Mouse (Mus musculus) erythroblast, embryonic 14.5 days (primary cell): ENCODE results near the gene Ubc. TPM values are rescaled to one million over a fixed set of nuclear protein-coding genes. Genes with fewer than 3 reads are reported as not detected.

Source experiments
- H3K27me3 ChIP-seq: 2 replicates; pipeline ENCODE4 v1.6.1; 2012; ENCODE audit warnings: inconsistent platforms; ENCODE audit not compliant: control insufficient read depth
- H3K36me3 ChIP-seq: 2 replicates; pipeline ENCODE4 v1.6.1; 2012; ENCODE audit warnings: mild to moderate bottlenecking, inconsistent platforms; ENCODE audit not compliant: control insufficient read depth
- H3K4me1 ChIP-seq: 2 replicates; pipeline ENCODE4 v1.6.1; 2012; ENCODE audit warnings: inconsistent platforms; ENCODE audit not compliant: control insufficient read depth
- H3K4me3 ChIP-seq: replicated peaks from 2 replicates; pipeline ENCODE3; 2012; ENCODE audit warnings: moderate library complexity, mild to moderate bottlenecking, inconsistent platforms
- H3K9me3 ChIP-seq: 2 replicates; pipeline ENCODE4 v1.6.1; 2012; ENCODE audit warnings: low read length, inconsistent platforms, mixed read lengths; ENCODE audit not compliant: control insufficient read depth
- GATA1 ChIP-seq: IDR thresholded peaks from 2 replicates; pipeline ENCODE4 v1.6.1; 2012; ENCODE audit warnings: low read length, inconsistent platforms, mixed read lengths
- TAL1 ChIP-seq: IDR thresholded peaks from 3 replicates; pipeline ENCODE4 v1.6.1; 2012; ENCODE audit warnings: low read length, inconsistent platforms, mixed read lengths
- polyA plus RNA-seq: library from polyadenylated mRNA; stranded (reverse); fragments of >175 nt; gene quantifications from 2 replicates; pipeline ENCODE4 v1.2.3, GENCODE M21; 2012

Ubc gene
- polyA plus RNA-seq, 1 experiment: 17.4 TPM

DNA sequence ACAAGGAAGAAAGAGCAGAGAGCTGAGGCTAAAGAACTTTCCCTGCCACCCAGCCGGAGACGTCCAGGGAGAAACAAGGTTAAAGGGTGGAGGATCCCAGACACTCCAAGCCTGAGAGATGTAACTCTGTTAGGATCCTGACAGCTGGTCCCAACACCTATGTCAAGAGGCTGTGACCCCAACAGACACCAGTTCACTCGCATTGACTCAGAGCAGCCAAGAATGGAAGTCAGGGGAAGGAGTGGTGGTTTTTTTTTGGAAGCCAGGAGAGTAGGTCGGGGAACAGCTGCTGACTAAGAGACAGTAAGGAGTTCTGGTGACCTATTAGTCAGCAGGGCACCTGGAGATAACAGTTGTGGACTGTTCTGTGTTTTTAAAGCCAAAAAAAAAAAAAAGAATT is 18.0 kb downstream of the Ubc start:
- H3K27me3 ChIP-seq: no peaks in the 10 kb centered on the region
- TF ChIP-seq TAL1: no peak
- TF ChIP-seq GATA1: no peak
- no peaks in the 10 kb centered on the region for H3K4me1 ChIP-seq

DNA sequence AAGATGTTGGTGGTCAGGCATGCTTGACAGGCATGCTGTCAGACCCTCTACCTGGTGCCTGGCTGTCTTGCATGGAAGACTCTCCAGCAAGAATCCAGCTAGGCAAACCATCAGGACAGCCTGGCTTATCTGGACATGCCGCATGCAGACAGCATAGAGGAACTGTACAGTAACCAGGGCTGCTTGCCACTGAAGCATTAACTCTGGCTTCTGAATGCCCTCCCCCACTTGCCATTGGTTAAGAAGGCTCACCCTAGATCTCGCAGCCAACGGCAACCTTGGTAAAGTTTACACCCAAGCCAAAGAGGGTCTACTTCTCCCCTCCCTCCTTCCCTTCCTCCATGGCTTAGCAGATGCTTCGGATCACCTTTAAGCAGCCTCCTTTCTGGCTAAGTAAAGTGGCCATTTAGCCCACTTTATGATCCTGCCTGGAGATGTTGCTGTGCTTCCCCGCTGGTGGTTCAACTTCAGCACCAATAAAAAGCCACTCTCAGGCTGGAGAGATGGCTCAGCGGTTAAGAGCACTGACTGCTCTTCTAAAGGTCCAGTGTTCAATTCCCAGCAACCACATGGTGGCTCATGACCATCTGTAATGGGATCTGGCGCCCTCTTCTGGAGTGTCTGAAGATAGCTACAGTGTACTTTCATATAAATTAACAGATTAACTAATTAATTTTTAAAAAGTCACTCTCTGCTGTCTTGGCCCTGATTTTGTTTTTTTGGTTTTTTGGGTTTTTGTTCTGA is 18.9 kb downstream of the Ubc start:
- Histone ChIP-seq H3K27me3 (no peaks in the 10 kb centered on the region), H3K4me3 (no peak overlapping the region), H3K4me1 (no peaks in the 10 kb centered on the region), H3K36me3 (no peaks in the 10 kb centered on the region), H3K9me3 (peaks cover 9% of the 10 kb centered on the region)
- TF ChIP-seq GATA1 (no peak), TAL1 (no peak)

More for the DNA sequence above, 18.0 kb downstream of the Ubc start:
- peaks cover 9% of the 10 kb centered on the region for H3K9me3 ChIP-seq
- no peak overlapping the region for H3K4me3 ChIP-seq
- H3K36me3 ChIP-seq: no peaks in the 10 kb centered on the region

DNA sequence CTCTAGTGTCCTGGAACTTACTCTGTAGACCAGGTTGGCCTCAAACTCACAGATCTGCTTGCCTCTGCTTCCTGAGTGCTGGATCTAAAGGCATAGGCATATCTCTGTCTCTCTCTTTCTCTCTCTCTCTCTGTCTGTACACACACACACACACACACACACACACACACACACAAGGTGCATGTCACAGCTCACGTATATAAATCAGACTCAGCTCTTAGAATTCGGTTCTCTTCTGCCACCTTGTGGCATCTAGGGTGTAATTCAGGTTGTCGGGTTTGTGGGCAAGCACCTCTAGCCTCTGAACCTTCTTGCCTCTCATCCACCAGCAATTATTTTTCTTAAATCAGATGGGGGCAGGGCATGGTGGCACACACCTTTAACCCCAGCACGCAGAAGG is 21.4 kb downstream of the Ubc start:
- TF ChIP-seq TAL1: no peak
- no peak for TF ChIP-seq GATA1
- Histone ChIP-seq H3K9me3 (peaks cover 5% of the 10 kb centered on the region), H3K4me1 (no peaks in the 10 kb centered on the region), H3K4me3 (no peak overlapping the region), H3K27me3 (no peaks in the 10 kb centered on the region; the same call in 1 of the 2 replicates), H3K36me3 (no peaks in the 10 kb centered on the region)

DNA sequence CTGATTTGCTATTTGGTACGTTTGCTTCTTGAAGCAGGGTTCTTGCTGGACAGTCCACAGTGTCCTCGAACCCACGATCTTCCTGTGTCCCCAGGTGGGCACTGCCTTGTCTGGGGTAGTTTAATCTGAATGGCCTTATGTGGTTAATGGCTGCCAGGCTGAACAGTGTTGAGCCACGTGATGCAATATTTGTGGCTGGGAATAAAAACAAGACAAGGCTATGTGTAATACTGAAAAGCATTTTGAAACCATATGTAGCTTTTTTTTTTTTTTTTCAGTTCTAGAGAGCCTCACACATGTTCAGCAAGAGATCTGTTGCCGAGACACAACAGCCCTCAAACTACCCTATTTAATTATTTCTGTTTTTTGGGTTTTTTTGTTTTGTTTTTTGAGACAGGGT is 21.8 kb downstream of the Ubc start:
- Histone ChIP-seq H3K27me3 (no peaks in the 10 kb centered on the region; the same call in 1 of the 2 replicates), H3K4me1 (no peaks in the 10 kb centered on the region), H3K4me3 (no peak overlapping the region), H3K36me3 (no peaks in the 10 kb centered on the region), H3K9me3 (peaks cover 4% of the 10 kb centered on the region; the same call in 1 of the 2 replicates)
- no peak for TF ChIP-seq TAL1
- TF ChIP-seq GATA1: no peak

DNA sequence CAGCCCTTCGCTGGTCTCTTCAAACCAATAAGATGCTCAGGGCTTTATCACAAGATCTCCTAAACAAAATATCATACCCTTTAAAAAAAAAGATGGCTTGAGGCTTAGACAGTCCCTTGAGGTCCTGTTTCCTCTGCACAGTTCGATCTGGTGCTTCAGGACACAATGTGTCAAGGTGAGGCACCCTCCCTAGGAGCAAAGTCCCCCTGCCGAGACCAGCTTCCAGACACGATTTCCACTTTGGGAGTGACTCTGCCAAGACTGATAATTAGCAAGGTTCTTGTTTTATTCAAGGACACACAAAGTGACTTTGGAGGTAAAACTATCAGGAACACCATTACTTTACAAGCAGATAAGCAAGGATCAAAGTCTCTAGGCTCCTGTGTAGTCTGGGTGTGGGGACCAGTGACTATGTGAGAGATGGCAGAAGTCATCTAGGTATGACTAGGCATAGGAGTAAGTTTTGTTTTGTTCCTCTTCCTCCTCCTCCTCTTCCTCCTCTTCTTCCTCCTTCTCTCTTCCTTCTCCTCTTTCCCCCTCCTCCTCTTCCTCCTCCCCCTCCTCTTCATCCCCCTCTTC is 25.1 kb downstream of the Ubc start:
- no peaks in the 10 kb centered on the region for H3K36me3 ChIP-seq
- TF ChIP-seq TAL1: no peak
- no peak for TF ChIP-seq GATA1
- H3K27me3 ChIP-seq: no peaks in the 10 kb centered on the region; the same call in 1 of the 2 replicates
- no peak overlapping the region for H3K4me3 ChIP-seq
- peaks cover 3% of the 10 kb centered on the region; the same call in 1 of the 2 replicates for H3K4me1 ChIP-seq
- no peaks in the 10 kb centered on the region for H3K9me3 ChIP-seq

DNA sequence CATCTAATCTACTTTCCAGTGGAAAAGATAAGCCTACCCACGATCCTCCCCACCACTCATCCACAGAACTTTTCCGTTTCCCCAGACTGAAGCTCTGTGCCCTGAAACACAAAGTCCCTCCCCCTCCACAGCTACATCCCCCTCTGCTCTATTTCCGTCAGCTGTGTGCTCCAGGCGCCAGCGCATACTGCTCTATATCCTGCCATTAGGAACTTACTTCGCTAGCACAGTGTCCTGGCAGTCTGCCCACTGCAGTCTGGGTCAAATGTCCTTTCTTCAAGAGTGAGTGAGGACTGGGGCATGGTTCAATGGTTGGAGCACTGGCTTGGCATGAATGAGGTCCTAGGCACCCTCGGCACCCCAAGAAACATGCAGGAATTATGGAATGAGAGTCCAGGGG is 26.1 kb downstream of the Ubc start:
- peaks cover 3% of the 10 kb centered on the region; the same call in 1 of the 2 replicates for H3K4me1 ChIP-seq
- H3K36me3 ChIP-seq: no peaks in the 10 kb centered on the region
- H3K9me3 ChIP-seq: no peaks in the 10 kb centered on the region
- H3K27me3 ChIP-seq: no peaks in the 10 kb centered on the region; the same call in 1 of the 2 replicates
- no peak overlapping the region for H3K4me3 ChIP-seq
- TF ChIP-seq GATA1 (no peak), TAL1 (no peak)

DNA sequence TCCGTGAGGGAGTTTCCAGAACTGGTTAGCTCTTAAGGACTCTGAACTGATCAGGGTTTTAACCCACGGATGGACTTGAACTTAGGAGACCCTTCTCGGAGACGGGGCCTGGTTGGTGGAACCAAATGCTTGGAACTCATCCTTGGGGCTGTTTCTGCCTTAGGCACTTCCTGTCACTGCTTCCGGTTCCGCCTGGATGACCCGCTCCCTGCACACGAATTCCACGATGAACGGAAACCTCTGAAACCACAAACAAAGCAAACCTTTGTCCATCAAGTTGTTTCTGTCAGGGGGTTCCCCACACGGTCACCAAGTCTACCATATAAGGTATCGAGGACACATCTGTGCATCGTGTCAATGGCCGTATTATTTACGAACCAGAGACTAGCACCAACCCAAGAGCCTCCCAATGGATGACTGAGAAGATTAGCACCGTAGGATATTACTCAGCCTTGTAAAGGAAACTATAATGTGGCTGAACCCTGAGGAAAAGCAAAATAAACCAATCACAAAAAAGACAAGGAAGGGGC is 29.0 kb downstream of the Ubc start:
- H3K4me1 ChIP-seq: peaks cover 3% of the 10 kb centered on the region
- H3K27me3 ChIP-seq: no peaks in the 10 kb centered on the region; the same call in 1 of the 2 replicates
- no peaks in the 10 kb centered on the region for H3K36me3 ChIP-seq
- TF ChIP-seq GATA1 (no peak), TAL1 (no peak)
- H3K9me3 ChIP-seq: no peaks in the 10 kb centered on the region
- no peak overlapping the region for H3K4me3 ChIP-seq

DNA sequence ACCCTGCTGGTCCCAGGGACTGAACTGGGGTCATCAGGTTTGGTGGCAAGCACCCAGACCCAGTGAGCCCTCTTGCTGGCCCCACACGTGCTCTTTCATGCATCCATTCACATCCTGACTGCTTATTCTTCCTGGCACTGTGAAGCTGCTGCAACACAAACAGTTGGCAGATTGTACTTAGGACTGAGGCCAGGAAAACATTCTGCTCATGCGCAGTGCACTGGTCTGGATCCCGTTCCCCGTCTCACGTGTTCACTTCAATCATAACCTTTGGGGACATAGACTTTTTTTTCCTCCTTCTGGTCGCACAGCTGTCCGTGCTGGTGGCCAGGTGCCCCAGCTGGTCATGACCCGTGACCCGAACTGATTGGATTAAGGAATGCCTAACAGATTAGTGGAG is 29.4 kb downstream of the Ubc start:
- Histone ChIP-seq H3K27me3 (no peaks in the 10 kb centered on the region; the same call in 1 of the 2 replicates), H3K4me1 (peaks cover 3% of the 10 kb centered on the region), H3K9me3 (no peaks in the 10 kb centered on the region), H3K36me3 (no peaks in the 10 kb centered on the region), H3K4me3 (no peak overlapping the region)
- no peak for TF ChIP-seq GATA1
- no peak for TF ChIP-seq TAL1

DNA sequence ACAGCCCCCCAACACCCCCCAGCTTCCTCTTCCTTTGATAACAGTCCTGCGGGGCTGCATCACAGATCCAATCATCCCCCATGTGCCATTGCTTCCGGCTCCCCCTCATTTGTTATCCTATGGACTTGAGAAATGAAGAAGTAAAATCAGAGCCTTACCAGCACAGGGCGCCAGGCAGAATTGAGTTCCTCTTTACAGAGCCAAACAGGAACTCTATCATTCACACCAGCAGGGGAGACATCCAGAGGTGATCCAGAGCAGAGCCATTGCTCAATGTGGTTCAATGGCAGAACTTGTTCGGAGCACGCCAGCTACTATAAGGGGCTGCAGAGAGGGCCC is 31.8 kb downstream of the Ubc start:
- TF ChIP-seq TAL1 (no peak), GATA1 (no peak)
- peaks cover 3% of the 10 kb centered on the region for H3K4me1 ChIP-seq
- peaks cover 3% of the 10 kb centered on the region for H3K9me3 ChIP-seq
- H3K4me3 ChIP-seq: no peak overlapping the region
- H3K27me3 ChIP-seq: no peaks in the 10 kb centered on the region
- no peaks in the 10 kb centered on the region for H3K36me3 ChIP-seq
